Mouse (Mus musculus) bone marrow macrophage, adult 2 months (primary cell): ENCODE measurements around the gene Sept11. TPM values are rescaled to one million over a fixed set of nuclear protein-coding genes. Genes with fewer than 3 reads are reported as not detected.
A peak's percentile ranks its signal among the peaks of the same experiment; 100 is the strongest.

Experiments
- H3K27ac ChIP-seq: 2 replicates; pipeline ENCODE4 v1.5.1; 2012; ENCODE audit warnings: low read depth, low read length; ENCODE audit not compliant: insufficient read depth
- H3K4me1 ChIP-seq: 2 replicates; pipeline ENCODE4 v1.6.1; 2012; ENCODE audit warnings: low read length; ENCODE audit not compliant: control insufficient read depth, insufficient read depth
- H3K4me3 ChIP-seq: 2 replicates; pipeline ENCODE4 v1.5.1; 2012; ENCODE audit warnings: mild to moderate bottlenecking, low read length, moderate library complexity; ENCODE audit not compliant: insufficient read depth
- CTCF ChIP-seq: IDR thresholded peaks from 2 replicates; pipeline ENCODE4 v1.5.1; 2012; ENCODE audit warnings: low read depth, mild to moderate bottlenecking, low read length, moderate library complexity
- POLR2A ChIP-seq: IDR thresholded peaks from 2 replicates; pipeline ENCODE4 v1.6.1; 2012; ENCODE audit warnings: mild to moderate bottlenecking, low read depth, low read length, borderline replicate concordance
- polyA plus RNA-seq: library from polyadenylated mRNA; stranded (reverse); fragments of >200 nt; gene quantifications from 2 replicates; pipeline ENCODE4 v1.2.4, GENCODE M21; 2012; ENCODE audit not compliant: missing spikeins, insufficient read depth, insufficient read length

Sept11 gene
- polyA plus RNA-seq, 1 experiment: 23.7 TPM

DNA sequence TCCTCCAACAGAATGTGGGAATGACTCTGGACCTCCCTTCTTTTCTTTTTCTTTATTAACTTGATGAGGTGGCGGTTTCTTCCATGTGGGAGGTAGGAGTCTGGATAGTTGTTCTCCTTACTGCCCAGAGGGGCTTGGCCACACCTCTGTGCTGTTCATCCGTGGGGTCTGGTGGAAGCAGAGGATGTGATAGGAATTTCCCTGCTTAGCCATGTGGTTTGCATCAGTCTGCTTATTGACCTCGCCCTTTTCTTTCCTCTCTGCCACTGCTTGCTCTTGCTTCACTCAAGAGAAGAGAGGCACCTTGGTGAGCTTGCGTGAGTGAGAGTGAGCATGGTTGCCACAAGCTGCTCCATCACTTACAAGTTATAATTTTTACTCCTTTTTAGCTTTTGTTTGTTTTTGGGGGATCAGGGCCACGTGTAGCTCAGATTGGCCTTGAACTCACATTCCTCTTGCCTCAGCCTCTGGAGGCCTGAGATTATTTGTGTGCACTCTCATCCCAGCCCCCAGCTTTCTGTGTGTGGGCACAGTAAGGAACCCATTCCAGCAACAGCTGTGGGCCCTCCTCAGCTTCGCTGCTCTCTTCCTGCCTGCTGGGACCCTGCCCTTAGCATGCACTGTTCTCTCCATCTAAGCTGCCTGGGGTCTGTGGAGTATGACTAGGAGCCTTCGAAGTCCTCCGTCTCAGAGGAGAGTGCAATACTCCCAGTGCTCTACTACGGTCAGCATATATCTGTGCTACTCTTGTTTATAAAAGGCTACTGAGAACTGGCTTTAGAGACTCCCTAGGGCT is 31.0 kb downstream of the Sept11 start:
- H3K4me3 ChIP-seq: no peak overlapping the region
- no peak overlapping the region for H3K27ac ChIP-seq
- no peak for TF ChIP-seq POLR2A
- no peak for TF ChIP-seq CTCF
- H3K4me1 ChIP-seq: peaks cover 39% of the 10 kb centered on the region

DNA sequence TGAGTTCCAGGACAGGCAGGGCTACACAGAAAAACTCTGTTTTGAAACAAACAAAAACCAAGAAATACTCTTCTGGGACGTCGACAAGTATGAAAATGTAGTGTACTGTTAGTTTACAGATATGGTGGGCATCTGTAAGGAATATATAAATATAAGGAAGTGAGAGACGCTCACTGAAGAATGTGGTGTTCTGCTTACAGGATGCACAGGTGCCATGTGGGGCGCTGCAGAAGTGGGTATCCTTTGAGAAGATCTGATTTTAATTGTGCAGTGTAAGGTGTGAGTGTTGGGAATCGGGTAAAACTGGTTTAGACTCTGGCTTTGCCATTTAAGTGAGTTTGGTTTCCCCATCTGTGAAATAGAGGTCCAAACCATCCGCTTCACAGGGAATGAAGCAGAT is 32.1 kb downstream of the Sept11 start:
- H3K4me3 ChIP-seq: no peak overlapping the region

DNA sequence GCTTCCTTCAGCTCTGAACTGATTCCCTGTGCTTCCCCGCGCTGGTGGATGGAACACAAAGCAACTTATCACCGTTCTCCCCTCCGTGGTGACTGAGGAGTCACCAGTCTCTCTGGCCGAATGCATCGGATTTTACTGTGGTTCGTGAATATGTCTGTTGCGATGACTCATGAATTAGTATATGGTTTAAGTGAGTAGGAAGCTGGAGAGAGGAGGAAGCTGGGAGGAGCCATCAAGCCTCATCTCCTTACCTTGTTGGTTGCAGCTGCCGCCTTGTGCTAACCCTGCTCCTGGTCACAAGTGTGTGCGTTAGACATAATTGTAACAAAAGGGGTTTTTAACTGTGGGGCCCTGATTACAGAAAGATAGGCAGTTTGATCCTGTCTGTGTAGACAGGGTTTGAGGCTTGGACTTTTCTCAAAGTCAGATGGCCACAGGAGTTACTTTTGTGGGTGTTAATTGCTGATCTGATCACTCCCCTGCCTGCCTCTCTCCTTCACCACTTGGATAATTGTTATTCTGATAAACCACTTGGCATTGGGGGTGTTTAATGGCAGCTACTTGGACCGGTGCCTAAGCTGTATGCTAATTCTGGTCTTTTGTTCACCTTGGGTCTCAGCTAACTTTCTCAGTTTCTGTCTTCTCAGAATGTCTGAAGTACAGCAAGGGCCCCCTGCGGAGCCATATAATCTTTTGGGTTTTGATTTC is 33.1 kb downstream of the Sept11 start:
- Histone ChIP-seq H3K27ac (peak overlapping the region; percentile 45), H3K4me1 (peaks cover 54% of the 10 kb centered on the region), H3K4me3 (peak overlapping the region; percentile 21; the same call in 1 of the 2 replicates)
- TF ChIP-seq POLR2A (no peak), CTCF (no peak)

More for the DNA sequence above, 32.1 kb downstream of the Sept11 start:
- Histone ChIP-seq H3K4me1 (peaks cover 46% of the 10 kb centered on the region), H3K27ac (no peak overlapping the region)
- no peak for TF ChIP-seq CTCF
- TF ChIP-seq POLR2A: no peak

DNA sequence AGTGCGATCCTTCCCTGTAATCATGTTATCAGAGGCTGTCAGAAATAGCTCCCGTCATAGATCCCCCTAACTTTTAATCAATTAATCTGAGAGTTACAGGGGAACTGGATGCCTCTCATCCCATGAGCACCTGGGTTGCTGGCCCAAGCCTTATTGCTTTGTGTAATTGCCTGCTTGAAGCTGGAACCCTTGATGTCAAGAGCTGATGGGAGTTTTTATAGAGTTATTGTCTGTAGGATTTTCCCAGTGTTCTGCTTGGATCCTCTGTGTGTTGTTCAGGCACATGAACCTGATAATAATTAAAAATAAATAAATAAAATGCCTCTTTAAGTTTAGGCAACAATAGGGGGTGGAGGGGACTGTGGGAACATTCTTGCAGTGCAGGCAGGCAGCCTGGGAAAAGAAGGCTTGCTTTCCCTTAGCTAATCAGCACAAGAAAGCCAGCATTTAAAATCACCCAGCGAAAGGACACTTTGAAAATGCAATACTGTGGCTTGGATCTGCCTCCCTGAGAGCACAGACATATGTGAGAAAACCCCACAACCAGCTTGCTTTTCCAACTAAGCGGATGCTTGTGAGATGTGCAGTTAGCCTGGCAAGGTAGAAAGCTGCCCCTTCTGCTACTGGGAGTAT is 33.8 kb downstream of the Sept11 start:
- H3K4me3 ChIP-seq: no peak overlapping the region
- TF ChIP-seq CTCF (no peak), POLR2A (no peak)
- H3K4me1 ChIP-seq: peaks cover 60% of the 10 kb centered on the region
- peak overlapping the region; percentile 54 for H3K27ac ChIP-seq

DNA sequence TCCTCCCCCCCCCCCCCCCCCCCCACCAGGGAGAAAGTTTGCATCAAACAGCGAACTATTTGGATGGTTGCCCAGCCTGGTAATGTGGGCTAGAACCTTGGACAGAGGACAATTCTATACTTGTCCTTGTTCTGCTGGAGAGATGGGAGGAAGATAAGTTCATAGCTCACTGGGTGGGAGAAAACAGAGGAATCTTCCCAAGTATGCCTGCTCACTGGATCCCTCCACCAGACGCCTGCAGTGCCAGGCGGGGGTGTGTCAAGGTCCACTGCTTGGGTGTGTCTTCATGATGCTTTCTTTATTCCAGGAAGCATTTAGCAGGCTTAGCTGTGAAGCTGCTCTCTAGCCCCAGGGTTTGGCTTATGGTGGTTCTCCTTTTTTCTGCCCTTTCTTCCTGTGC is 34.5 kb downstream of the Sept11 start:
- peak overlapping the region; percentile 26; the same call in 1 of the 2 replicates for H3K4me3 ChIP-seq
- peaks cover 65% of the 10 kb centered on the region for H3K4me1 ChIP-seq
- H3K27ac ChIP-seq: peak overlapping the region; percentile 69
- TF ChIP-seq POLR2A (no peak), CTCF (no peak)

DNA sequence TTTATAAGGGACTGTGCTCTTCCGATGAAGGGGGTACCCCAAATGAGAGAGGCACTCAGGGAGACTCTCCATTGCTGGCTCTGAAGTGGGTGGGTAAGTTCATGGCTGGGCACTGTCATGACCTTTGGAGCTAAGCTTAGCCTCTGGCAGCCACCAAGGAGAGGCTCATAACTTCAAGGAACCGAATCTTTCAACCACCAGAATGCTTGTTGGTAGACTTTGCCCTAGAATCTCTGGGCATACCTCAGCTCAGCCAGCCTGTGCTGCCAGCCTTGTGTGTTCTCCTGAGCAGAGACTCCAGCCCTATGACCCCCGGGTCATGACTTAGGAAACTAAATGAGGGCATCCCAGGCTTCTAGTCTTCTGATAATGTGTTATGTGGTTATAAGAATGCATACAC is 35.5 kb downstream of the Sept11 start:
- no peak for TF ChIP-seq CTCF
- Histone ChIP-seq H3K4me1 (peaks cover 68% of the 10 kb centered on the region), H3K27ac (peak overlapping the region; percentile 69), H3K4me3 (no peak overlapping the region)

DNA sequence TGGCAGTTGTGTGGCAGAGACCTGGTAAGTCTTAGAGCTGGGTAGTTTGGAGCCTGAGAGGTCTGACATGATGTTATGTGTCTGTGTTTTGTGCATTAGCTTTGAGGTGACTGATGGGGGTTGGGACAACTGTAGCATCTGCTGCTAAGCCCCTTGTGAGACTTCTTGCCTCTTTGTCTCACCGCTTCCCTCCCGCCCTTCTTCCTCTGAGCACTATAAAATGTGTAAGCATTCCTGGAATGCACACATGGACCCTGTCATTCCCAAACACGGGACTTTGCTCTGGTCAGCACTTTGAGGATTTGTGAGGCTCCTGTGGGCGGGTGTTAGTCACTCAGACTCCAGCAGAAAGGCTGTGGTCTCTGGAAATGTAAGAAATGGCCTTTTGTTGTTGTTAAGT is 36.7 kb downstream of the Sept11 start:
- H3K4me3 ChIP-seq: peak overlapping the region; percentile 28; the same call in 1 of the 2 replicates
- TF ChIP-seq CTCF (no peak), POLR2A (no peak)
- H3K4me1 ChIP-seq: peaks cover 73% of the 10 kb centered on the region
- peak overlapping the region; percentile 69 for H3K27ac ChIP-seq

DNA sequence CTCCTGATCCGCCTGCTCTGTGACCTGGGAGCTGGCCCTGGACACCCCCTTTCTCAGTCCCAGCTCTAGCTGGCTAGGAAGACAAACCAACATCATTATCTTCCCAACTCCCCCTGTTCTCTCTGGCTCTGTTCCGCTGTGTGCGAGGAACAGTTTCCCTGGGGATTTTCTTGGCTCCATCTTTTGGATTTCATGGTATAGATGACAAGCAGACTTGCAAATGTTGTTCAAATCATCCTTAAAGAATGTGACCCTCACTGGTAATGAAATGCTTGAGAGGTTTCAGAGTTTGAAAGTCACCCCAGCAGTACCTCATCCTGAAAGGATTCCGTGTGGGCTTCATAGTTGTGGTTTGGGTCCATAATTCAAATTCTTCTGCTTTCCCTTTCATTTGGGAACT is 38.2 kb downstream of the Sept11 start:
- Histone ChIP-seq H3K27ac (no peak overlapping the region), H3K4me1 (peaks cover 72% of the 10 kb centered on the region), H3K4me3 (no peak overlapping the region)
- no peak for TF ChIP-seq POLR2A

DNA sequence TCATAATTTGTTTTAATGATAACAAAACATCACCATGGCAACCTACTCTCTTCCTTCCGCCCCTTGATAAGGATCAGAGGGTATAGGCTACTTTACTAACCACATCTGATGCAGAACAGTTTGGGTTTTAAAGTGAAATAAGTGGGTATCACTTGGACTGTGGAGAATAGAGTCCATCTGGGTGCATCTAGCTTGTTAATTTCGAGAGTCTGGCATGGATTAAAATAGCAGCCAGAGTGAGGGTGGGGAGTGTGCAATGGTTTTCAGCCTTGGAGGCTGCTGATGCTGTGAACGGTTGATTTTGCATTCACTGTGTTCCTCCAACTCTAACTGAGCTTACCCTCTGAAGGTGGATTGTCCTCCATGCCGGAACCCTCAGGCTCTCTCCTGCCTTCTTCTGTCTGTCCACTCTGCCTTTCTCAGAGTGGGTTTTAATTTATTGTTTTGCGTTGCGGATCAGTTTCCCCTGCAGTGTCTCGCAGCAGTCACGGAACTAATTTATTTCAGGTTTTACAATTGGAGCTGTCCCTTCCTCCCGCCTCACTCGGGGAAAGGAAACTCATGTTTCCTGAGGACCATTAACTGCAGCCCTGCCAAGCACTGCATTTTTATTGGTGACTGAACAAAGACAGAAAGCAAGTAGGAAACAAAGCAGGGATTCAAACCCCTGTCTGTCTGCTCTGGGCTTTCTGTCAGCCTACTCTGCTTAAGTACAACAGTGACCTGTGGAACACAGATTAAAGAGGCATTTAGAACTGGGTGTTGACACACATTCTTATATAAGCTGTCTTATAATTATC is 40.4 kb downstream of the Sept11 start:
- H3K4me3 ChIP-seq: no peak overlapping the region
- peaks cover 66% of the 10 kb centered on the region for H3K4me1 ChIP-seq
- no peak for TF ChIP-seq CTCF
- no peak for TF ChIP-seq POLR2A
- H3K27ac ChIP-seq: no peak overlapping the region
